Mouse (Mus musculus): ENCODE measurements around the gene Ap3b1.

Gene Ap3b1

DNA sequence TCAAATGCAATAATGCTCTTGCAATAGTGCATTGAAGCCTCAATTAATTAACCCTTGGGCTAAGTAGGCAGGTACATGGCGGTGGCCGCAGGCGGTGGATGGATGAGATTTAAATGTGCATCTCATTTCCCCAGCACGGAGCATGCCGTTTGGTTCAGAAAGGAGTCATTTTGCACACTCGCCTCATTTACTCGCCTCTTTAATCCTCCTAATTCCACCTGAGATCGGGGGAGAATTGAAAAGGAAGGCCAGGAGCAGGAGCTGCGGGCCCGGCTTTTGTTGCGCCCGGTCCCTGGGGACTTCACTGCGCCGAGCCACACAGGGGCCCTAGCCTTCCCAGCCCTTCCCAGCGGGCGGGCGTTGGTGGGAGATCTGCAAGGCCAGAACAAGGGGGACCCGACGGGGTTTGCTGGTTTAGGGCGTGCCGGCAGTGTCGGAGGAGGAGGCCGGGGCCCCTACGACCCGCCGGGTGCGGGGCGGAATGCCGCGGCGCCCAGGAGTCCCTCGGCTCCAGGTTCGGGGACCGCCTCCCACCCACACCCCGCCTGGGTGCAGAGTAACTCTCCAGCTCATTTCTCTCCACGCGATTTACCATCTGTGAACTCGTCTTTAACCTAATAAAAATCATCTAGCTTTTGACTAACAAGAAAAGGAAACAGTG, 237.1 kb downstream of the Ap3b1 start:
- DNase-seq (ENCODE audit: low read depth), result no peak

DNA sequence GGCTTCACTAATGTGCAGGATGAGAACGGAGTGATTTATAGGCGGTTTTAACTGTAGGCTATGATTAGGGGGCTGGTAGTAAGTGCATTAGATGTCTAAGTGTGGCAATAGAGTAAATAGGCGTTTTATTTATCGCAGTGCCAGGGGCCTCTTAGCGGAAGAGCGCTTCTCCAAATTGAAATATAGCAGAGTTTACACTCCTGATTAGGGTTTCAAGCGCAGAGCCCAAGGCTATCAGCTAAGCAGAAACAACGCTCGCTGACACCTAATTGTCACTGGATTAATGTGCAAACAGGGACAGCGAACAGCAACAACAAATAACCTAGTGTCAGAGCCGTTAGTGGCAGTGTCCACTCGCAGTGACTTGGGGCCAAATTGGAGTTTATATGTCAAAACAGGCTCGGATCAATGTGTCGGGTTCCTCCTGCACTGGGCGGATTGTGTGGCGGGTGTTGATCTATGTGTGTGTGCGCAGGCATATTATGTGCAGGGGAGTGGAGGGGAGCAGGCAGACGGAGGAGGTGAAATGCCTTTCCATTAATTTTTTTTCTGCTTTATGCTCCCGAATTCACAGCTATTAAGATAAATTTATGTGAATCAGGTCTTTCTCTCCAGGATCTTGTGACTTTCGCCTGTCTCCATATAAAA, 237.8 kb downstream of the Ap3b1 start:
- DNase-seq (ENCODE audit: low read depth), result no peak

DNA sequence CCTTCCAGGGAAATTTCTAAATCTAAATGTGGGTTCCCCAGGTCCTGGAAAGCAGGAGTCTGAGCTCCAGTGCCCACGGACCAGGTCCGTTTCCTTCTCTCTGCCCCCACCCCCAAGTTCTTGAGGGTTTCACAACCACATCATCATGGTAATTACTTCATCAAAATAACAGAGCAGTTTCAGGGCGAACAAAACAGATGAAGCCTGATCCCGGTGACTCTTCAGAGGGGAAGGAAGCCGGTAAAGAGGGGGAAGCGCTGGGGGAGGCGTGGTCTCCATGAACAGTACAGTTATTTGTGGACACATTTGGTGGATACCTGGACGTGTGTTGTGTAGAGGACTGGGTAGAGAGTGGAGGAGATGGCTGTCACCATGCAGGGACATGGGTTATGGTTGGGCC, 241.0 kb downstream of the Ap3b1 start:
- DNase-seq (ENCODE audit: low read depth), result no peak

DNA sequence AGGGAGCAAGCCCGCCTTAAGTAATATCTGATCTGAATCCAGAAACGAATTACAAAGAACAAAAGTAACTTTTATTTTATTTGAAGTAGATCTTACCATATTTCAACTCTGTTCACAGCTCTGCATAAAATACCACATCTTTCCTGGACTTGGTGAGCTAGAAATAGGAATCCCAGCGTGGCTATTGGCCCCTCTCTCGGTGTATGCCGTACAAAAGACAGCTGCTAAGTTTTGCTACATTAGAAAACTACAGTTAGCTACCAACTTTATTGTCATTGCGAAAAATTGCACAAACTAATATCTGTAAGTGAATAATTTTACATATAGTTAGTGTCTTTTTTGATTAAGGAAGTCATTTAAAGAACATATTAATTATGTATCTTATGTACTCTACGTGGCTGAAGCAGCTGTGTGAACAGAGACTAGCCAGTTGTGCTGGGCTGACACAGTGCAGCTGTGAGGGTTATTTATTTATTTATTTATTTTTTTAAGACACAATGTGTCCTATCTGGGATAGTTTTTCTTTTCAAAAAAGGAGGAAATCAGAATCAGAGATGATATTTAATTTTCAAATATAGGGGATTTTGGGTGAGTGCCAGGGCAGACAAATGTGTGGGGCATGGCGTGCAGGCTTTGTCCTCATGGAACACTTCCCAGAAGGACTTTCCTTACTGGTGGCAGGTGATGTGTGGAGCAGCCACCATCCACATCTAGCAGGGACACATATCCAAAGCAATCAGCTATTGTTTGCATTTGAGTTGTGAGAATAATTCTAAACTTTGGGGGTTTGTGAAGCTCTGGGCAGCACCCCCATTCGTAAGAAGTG, 248.5 kb downstream of the Ap3b1 start:
- DNase-seq (ENCODE audit: low read depth), result no peak

DNA sequence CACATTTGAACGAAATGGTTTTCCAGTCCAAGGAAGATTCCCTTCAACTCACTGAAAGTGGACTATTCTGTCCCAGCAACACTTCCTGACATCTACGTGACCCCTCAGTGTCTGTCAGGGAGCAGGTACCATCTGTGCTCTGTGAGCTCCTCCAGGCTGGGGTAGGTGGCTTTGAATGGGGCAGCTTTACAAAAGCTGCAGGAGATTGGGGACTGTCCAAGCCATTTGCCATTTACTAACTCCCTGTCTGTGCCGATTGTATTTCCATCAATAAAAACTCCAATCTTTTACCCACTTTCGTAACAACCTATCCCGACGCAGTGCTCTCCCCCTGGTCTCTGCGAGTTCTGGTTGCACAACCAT, 249.1 kb downstream of the Ap3b1 start:
- no peak for DNase-seq (ENCODE audit: low read depth)

DNA sequence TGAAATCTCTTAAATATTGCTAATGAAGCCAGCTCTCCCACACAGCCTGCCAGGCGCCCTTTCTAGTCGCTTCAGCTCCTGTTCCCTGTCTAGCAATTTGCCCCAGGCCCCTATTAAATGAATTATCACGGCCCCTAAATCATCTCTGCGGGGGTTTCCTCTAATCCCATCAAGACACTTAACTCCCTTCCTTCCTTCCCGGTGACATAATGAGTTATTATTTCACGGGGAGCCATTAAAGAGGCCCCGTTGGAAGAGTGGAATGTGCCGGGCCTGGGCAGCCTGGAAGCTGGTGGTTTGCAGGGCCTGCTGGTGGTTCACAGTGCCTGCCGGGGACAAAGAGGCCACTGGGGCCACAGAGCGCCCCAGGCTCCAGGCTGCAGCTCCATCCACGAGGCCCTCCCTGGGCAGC, 249.7 kb downstream of the Ap3b1 start:
- no peak for DNase-seq (ENCODE audit: low read depth)

DNA sequence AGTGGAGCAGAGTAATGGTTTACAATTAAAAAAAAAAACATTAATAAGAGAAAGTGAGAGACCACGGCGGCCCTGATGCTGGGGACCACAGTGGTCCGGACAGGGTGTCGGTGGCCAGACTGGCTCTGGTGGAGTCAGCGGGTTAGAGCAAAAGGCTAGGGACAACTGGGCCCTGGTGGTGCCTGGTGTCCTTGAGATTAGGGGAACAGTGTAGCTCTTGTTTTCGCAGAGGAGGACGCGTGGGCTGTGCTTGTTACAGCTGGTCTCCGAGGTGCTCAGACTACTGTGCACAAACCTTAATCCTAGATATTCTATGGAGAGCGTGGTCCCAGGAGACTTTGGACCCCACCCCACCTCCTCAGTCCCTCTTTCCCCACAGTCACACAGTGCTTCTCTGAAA, 250.2 kb downstream of the Ap3b1 start:
- no peak for DNase-seq (ENCODE audit: low read depth)
